Mouse (Mus musculus) cerebellum, adult 11-12 months (tissue): ENCODE data around the gene Gm11172.
"Not testable (repeated sequence)": the region's sequence is repeated elsewhere in the genome, so short reads cannot be mapped to it uniquely, and the experiment has no call there.

Source experiments
- DNase-seq: peaks from one replicate; pipeline ENCODE4 v3.0.0; 2022

Gm11172 gene

GRCm38 (mm10) chr16:10836388-10836787 is 23.7 kb downstream of the Gm11172 start:
- no peak for DNase-seq

- DNase-seq, result no peak
These were observed 24.5 kb downstream of the Gm11172 start for GRCm38 (mm10) chr16:10837250-10837649.

- no peak for DNase-seq
These were observed 25.2 kb downstream of the Gm11172 start for GRCm38 (mm10) chr16:10837903-10838302.

GRCm38 (mm10) chr16:10838487-10839245 is 26.0 kb downstream of the Gm11172 start:
- no peak for DNase-seq

GRCm38 (mm10) chr16:10840018-10840417 is 27.3 kb downstream of the Gm11172 start:
- DNase-seq, result no peak

- no peak for DNase-seq
These were observed 29.7 kb downstream of the Gm11172 start for GRCm38 (mm10) chr16:10842282-10842855.

- no peak for DNase-seq
These were observed 31.0 kb downstream of the Gm11172 start for GRCm38 (mm10) chr16:10843486-10844318.

GRCm38 (mm10) chr16:10844319-10844670 is 31.6 kb downstream of the Gm11172 start:
- DNase-seq, result no peak

GRCm38 (mm10) chr16:10845952-10846351 is 33.2 kb downstream of the Gm11172 start:
- DNase-seq, result no peak

GRCm38 (mm10) chr16:10846503-10846902 is 33.8 kb downstream of the Gm11172 start:
- peak; percentile 65 for DNase-seq

- DNase-seq, result peak; percentile 89
These were observed 37.5 kb downstream of the Gm11172 start for GRCm38 (mm10) chr16:10849965-10850861.

GRCm38 (mm10) chr16:10850905-10851304 is 38.2 kb downstream of the Gm11172 start:
- DNase-seq, result no peak

- DNase-seq, result not testable (repeated sequence)
These were observed 39.5 kb downstream of the Gm11172 start for GRCm38 (mm10) chr16:10852216-10852615.

- no peak for DNase-seq
These were observed 47.1 kb downstream of the Gm11172 start for GRCm38 (mm10) chr16:10859726-10860245.

- DNase-seq, result no peak
These were observed 48.7 kb downstream of the Gm11172 start for GRCm38 (mm10) chr16:10861408-10861807.
